Mouse (Mus musculus): ENCODE data around the gene Gnat1.

Gene Gnat1

GRCm38 (mm10) chr9:107679501-107679900 is at the start of gene Gnat1:
Gene Gnat1 (minus strand): TSS chr9:107679712.
- CTCF ChIA-PET = interaction anchor here (0.9 to 1.8 kb wide), 2 partner anchors 33 to 34 kb away, joined by 3 to 9 read pairs; no protein-coding TSS in a partner anchor

- CTCF ChIA-PET = interaction anchor here (0.5 kb wide), 1 partner anchor 60 kb away, joined by 3 read pairs; no protein-coding TSS in a partner anchor
Observed at GRCm38 (mm10) chr9:107728919-107729670, 49.6 kb upstream of the Gnat1 start.

DNA sequence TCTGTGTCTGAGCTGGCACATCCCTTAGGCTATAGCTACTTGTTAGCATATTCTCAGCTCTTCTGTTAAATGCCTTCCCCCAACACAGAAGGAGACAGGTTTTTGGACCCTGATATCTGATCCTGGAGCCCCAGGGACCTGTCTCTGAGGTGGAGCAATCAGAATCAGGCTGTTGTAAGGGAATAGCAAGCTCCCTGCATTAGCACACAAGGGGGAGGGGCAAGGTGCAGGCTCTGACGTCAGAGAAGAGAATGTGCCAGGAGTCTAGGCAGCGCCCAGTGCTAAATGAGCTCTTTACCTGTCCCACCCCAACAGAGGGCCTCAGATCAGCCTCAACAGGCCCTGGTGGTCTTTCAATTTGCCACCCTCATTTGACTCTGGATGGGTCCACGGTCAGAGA is 47.5 kb upstream of the Gnat1 start:
- CTCF ChIA-PET = interaction anchor here (0.5 kb wide), 1 partner anchor 9 kb away, joined by 6 read pairs; no protein-coding TSS in a partner anchor

DNA sequence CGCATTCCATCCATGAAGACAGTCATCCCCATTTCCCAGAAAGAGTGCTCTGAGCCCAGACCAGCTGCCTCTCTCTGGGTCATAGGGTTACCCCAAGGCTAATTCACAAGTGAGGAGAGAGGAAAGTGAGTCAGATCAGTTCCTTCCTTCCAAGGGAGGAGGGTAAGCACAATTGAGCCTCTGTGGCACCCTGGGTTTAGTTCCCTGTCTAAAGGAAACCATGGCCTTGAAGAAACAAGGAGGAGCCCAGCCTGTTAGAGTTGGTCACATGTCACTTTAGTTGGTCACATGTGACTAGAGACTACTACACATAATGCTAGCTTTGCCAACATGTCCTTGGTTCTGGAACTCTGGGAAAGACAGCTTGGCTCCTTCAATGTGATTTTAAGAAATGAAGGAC is 45.3 kb upstream of the Gnat1 start:
- CTCF ChIA-PET = interaction anchor here (0.6 to 0.9 kb wide), 2 partner anchors 10 to 107 kb away, joined by 3 to 4 read pairs; no protein-coding TSS in a partner anchor

DNA sequence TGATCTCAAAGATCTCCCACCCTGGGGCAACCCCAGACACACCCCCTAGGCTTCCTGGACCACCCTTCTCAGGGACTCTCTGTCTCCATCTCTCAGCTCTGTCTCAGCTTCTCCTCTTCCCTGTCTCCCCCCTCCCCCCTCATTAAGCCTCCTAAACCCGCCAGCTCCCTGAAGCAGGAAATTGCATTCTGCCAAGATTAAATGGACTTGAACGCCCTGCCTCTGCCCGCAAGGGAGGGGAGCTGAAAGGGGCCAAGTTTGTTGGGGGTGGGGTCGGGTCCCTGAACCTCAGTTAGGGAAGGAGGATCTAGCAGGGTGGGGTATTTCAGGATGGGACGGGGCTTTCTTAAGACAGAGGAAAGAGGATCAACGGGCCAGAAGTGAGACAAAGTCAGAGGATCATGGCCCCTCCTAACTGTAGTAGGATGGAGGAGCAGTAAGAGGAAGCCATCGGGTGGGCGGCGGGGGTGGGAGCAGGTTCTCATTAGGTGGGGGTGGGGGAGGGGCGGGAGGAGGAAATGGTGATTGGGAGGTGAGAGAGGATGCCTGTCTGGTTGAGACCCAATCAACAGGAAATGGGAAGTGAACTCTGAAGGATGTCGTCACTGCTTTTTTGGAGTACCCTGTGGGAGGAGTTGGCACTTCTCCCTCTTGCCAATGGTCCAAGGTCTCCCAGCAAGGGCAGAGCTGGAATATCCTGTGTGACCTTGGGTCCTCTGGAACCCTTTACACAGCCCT is 44.5 kb upstream of the Gnat1 start:
- CTCF ChIA-PET = interaction anchor here (0.6 kb wide), 1 partner anchor 66 kb away, joined by 3 read pairs; no protein-coding TSS in a partner anchor

DNA sequence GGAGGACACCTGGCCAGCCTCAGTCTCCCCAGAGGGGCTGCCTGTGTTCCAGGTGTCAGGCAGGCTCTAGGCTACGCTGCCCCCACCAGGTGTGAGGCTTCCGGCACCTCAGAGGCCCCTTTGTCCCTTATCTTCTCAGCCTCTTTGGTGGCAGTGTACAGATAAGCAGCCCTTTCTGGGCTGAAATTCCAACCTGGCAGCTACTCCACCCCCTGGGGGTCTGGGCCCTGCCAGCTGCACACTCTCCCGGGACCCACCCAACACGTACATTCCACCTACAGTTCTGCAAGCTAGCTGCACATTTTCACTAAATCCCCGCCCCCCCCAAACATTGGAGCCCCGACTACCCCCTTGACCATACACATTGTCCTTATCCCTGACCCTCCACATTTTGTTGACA is 43.8 kb upstream of the Gnat1 start:
- CTCF ChIA-PET = interaction anchor here (0.6 kb wide), 1 partner anchor 67 kb away, joined by 3 read pairs; no protein-coding TSS in a partner anchor

- CTCF ChIA-PET = interaction anchor here (0.6 kb wide), 1 partner anchor 8 kb away, joined by 6 read pairs; no protein-coding TSS in a partner anchor
Observed at GRCm38 (mm10) chr9:107718781-107719540, 39.4 kb upstream of the Gnat1 start.

GRCm38 (mm10) chr9:107716951-107717350 is 37.4 kb upstream of the Gnat1 start:
- CTCF ChIA-PET = no interaction called here

GRCm38 (mm10) chr9:107715632-107716031 is 36.1 kb upstream of the Gnat1 start:
- CTCF ChIA-PET = no interaction called here

GRCm38 (mm10) chr9:107714221-107714952 is 34.9 kb upstream of the Gnat1 start:
- CTCF ChIA-PET = interaction anchor here (0.6 to 1.2 kb wide), 2 partner anchors 11 to 455 kb away, joined by 3 to 6 read pairs; no protein-coding TSS in a partner anchor

GRCm38 (mm10) chr9:107709697-107710483 is 30.4 kb upstream of the Gnat1 start, which contains the start of gene Sema3f:
Gene Sema3f (minus strand): TSS chr9:107710475.
- CTCF ChIA-PET = no interaction called here

DNA sequence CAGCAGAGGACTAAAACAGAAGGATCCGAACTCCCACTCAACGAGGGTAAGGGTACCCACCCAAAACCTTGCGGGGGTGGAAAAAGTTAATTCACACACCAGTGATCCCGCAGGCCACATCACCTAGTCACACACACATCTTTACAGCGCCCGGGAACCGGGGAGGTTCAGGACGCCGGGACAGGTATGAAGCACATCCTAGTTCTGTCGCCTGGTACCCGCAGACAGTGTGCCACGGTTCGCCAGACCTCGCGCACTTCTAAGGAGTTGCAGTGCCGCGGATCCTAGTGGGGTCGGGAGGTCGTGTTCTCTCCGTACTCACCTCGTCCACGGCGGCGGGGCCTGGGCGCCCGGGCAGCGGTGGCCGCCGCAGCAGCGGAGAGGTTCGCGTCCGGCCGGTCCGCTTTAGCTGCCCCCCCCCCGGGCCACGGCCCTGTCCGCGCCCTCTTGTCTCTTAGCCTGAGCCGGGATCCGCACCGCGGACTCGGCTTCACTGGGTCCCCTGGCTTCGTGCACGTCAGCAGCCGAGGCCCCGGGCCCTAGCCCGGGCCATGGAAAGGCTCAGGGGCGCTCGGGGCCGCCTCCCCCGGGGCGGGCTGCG is 29.7 kb upstream of the Gnat1 start:
- CTCF ChIA-PET = no interaction called here

- CTCF ChIA-PET = interaction anchor here (0.7 kb wide), 1 partner anchor 27 kb away, joined by 4 read pairs; no protein-coding TSS in a partner anchor
Observed at GRCm38 (mm10) chr9:107708439-107709095, 29.1 kb upstream of the Gnat1 start.

DNA sequence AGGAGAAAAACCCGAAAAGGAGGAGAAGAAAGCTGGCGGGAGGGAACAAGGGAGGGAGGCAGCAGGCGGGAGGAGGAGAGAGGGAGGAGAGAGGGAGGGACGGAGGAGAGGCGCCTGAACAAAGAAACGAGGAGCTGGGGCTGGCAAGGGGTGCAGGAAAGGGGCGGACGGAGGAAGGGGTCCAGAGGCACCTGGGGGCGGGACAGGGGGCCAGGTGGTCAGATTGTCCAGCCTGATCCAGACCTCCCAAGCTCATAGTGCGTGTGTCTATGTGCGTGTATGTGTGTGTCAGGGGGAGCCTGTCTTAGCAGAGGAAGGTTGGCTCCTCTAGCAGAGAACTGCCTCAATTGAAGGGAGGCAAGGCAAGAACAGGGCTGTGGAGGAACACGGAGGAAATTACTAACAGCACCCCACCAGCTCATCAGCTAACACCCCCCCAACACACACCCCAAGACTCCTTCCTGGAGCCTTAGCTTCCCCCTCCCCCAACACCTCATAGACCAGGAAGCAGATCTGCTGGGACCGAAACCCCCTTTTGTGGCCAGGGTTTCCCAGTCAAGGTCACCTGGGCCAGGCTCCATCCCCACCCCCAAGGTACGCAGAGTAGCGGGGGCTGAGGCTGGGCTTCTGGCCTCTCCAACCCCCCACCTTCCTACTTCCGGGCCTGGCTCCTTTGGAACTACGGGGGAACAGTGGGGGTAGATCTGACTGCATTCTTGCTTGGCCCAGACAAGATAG is 28.4 kb upstream of the Gnat1 start:
- CTCF ChIA-PET = interaction anchor here (0.7 kb wide), 1 partner anchor 27 kb away, joined by 4 read pairs; no protein-coding TSS in a partner anchor

DNA sequence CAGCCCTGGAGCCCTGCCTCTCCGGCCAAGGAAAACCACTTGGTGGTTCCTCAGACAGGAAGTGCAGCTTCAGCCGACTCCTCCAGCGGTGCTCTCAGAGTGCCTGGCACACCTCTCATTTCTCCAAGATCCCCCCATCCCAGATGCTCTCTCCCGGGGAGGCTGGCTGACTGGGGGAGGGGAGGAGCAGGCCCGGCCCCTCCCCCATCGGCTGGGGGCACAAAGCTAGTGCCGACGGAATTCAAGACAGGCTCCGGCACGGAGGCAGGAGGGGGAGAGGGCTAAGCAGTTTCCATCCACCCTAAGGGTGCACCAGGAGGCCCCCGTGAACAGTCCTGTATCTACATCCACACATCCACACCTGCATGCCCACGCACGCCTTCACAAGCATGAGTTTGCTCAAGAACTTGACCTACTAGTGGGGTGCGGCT is 27.3 kb upstream of the Gnat1 start:
- CTCF ChIA-PET = no interaction called here

GRCm38 (mm10) chr9:107703337-107704122 is 24.0 kb upstream of the Gnat1 start:
- CTCF ChIA-PET = no interaction called here

GRCm38 (mm10) chr9:107702606-107703185 is 23.2 kb upstream of the Gnat1 start:
- CTCF ChIA-PET = interaction anchor here (0.7 kb wide), 1 partner anchor 41 kb away, joined by 15 read pairs; no protein-coding TSS in a partner anchor
